In genomic region chr7:19713598-19713997, GRCm38 (mm10) we compare ENCODE assay signal across 17 mouse cellular contexts. TPM values are rescaled to one million over a fixed set of nuclear protein-coding genes. Genes with fewer than 3 reads are reported as not detected.
DNase-seq lines count a peak whose midpoint lies in the region; ATAC-seq and TF ChIP-seq lines count a peak whose summit lies in the region.
"Had no signal": no experiment of that assay in that cellular context is flagged by ENCODE, and none has a peak within 500 bp of the region (broad histone marks: within the 10 kb centered on the region; RNA-seq: fewer than 3 reads in every experiment).

No protein-coding gene starts in this region.

- H3K4me3 ChIP-seq in lung, embryonic 14.5 days (ENCODE audit: low read depth, low read length) = no peak overlapping the region; the same call in 1 of the 2 replicates
- peak overlapping the region; percentile 78; the same call in 1 of the 2 replicates for H3K4me3 ChIP-seq in brown adipose tissue, adult 24 weeks (ENCODE audit: insufficient read depth, low read depth, low read length)
- H3K4me3 ChIP-seq in liver, embryonic 12.5 days = peak overlapping the region; percentile 98

- H3K27ac ChIP-seq in lung, embryonic 14.5 days (ENCODE audit: low read depth) = no peak overlapping the region
- H3K27ac ChIP-seq in brown adipose tissue, adult 24 weeks (replicated peaks; ENCODE audit: low read depth, low read length) = no peak overlapping the region
- no peak overlapping the region for H3K27ac ChIP-seq in liver, embryonic 12.5 days
- H3K27ac ChIP-seq: hindbrain, embryonic 13.5 days had no signal

- H3K36me3 ChIP-seq in lung, embryonic 14.5 days (ENCODE audit: insufficient read depth) = peaks cover 65% of the 10 kb centered on the region
- H3K36me3 ChIP-seq in liver, embryonic 12.5 days = peaks cover 61% of the 10 kb centered on the region

- DNase-seq in heart, adult 11 months = peak; percentile 93
- no peak for DNase-seq in heart, adult 18-20 months
- no peak for DNase-seq in lung, embryonic 14.5 days
- no peak for DNase-seq in lung, postnatal 14 days
- no peak for DNase-seq in gastrocnemius, postnatal 10 days
- DNase-seq in spleen, postnatal 4 days (ENCODE audit: low spot score in 2 of 2) = no peak
- DNase-seq: embryo, embryonic 11 days; kidney, adult 9 months; left cerebral cortex, postnatal 4 days had no signal

- H3K27me3 ChIP-seq in lung, embryonic 14.5 days (ENCODE audit: insufficient read depth, low read length) = no peaks in the 10 kb centered on the region
- H3K27me3 ChIP-seq in liver, embryonic 12.5 days (replicated peaks) = no peaks in the 10 kb centered on the region
- H3K27me3 ChIP-seq: hindbrain, embryonic 13.5 days had no signal

- peak overlapping the region; percentile 76; the same call in 1 of the 2 replicates for H3K4me2 ChIP-seq in lung, embryonic 14.5 days
- peak overlapping the region; percentile 96 for H3K4me2 ChIP-seq in liver, embryonic 12.5 days

- H3K9ac ChIP-seq in lung, embryonic 14.5 days = no peak overlapping the region
- no peak overlapping the region for H3K9ac ChIP-seq in liver, embryonic 12.5 days

- no peak for ATAC-seq in lung, embryonic 14.5 days (ENCODE audit: insufficient read depth)
- ATAC-seq in liver, embryonic 12.5 days = no peak

- no peaks in the 10 kb centered on the region for H3K4me1 ChIP-seq in lung, embryonic 14.5 days (ENCODE audit: insufficient read depth)
- no peaks in the 10 kb centered on the region for H3K4me1 ChIP-seq in brown adipose tissue, adult 24 weeks (ENCODE audit: control insufficient read depth, insufficient read depth, insufficient read length, low read length)
- peaks cover 37% of the 10 kb centered on the region for H3K4me1 ChIP-seq in liver, embryonic 12.5 days

- WGBS in lung, embryonic 14.5 days = 86% methylated on average over 9 of the region's 9 CpGs
- WGBS in liver, embryonic 12.5 days (ENCODE audit: insufficient replicate concordance) = 77% methylated on average over 9 of the region's 9 CpGs

- TF ChIP-seq CTCF in lung, embryonic 14.5 days (IDR thresholded peaks at IDR 0.05; ENCODE audit: low read depth) = no peak

- no peaks in the 10 kb centered on the region for H3K9me3 ChIP-seq in lung, embryonic 14.5 days (ENCODE audit: low read depth, low read length)
- H3K9me3 ChIP-seq in liver, embryonic 12.5 days (replicated peaks) = no peaks in the 10 kb centered on the region
- H3K9me3 ChIP-seq: hindbrain, embryonic 13.5 days had no signal

RNA-seq across cellular contexts. Expression of gene Tomm40, which starts 1.6 kb away (rescaled TPM):
- 100 to 1,000 TPM in 1 of 2 experiments, 10 to 100 TPM in 1; 98.9 to 110 TPM for total RNA-seq in heart, adult 18-20 months (2021)
- 149 and 168 TPM in 2 replicates for polyA plus RNA-seq in lung, embryonic 14.5 days (2014; fragmentation: Nextera tagmentation; extraction: Ambion mirVana)
- polyA plus RNA-seq in brown adipose tissue, adult 24 weeks (2012; ENCODE audit: insufficient read depth, insufficient read length, missing spikeins) = 64.2 and 86.3 TPM in 2 replicates
- polyA plus RNA-seq in liver, embryonic 12.5 days (2016; fragmentation: Nextera tagmentation; extraction: Ambion mirVana) = 188 and 207 TPM in 2 replicates
- total RNA-seq in gastrocnemius, postnatal 10 days (2021) = 10 to 100 TPM; 59.3 to 63.3 TPM

RNA-seq across cellular contexts. Expression of gene Apoe, which starts 14.6 kb away (rescaled TPM):
- total RNA-seq in heart, adult 18-20 months (2021) = 100 to 1,000 TPM; 270 to 319 TPM
- polyA plus RNA-seq in lung, embryonic 14.5 days (2014; fragmentation: Nextera tagmentation; extraction: Ambion mirVana) = 404 and 439 TPM in 2 replicates
- 777 and 1,675 TPM in 2 replicates for polyA plus RNA-seq in brown adipose tissue, adult 24 weeks (2012; ENCODE audit: insufficient read depth, insufficient read length, missing spikeins)
- polyA plus RNA-seq in liver, embryonic 12.5 days (2016; fragmentation: Nextera tagmentation; extraction: Ambion mirVana) = 1,254 and 1,289 TPM in 2 replicates
- total RNA-seq in gastrocnemius, postnatal 10 days (2021) = 100 to 1,000 TPM; 100 to 116 TPM

RNA-seq across cellular contexts. Expression of gene Apoc1, which starts 21.1 kb away (rescaled TPM):
- 10 to 100 TPM in 1 of 2 experiments, under 1 TPM in 1; 0.57 to 19.5 TPM for total RNA-seq in heart, adult 18-20 months (2021)
- 13.6 and 15.5 TPM in 2 replicates for polyA plus RNA-seq in lung, embryonic 14.5 days (2014; fragmentation: Nextera tagmentation; extraction: Ambion mirVana)
- 1,406 and 1,867 TPM in 2 replicates for polyA plus RNA-seq in brown adipose tissue, adult 24 weeks (2012; ENCODE audit: insufficient read depth, insufficient read length, missing spikeins)
- polyA plus RNA-seq in liver, embryonic 12.5 days (2016; fragmentation: Nextera tagmentation; extraction: Ambion mirVana) = 190 and 197 TPM in 2 replicates
- total RNA-seq in gastrocnemius, postnatal 10 days (2021) = 1 to 10 TPM in 1 of 2 experiments, not detected in 1; 4.1 TPM

RNA-seq across cellular contexts. Expression of gene Apoc4, which starts 32.3 kb away (rescaled TPM):
- not detected for total RNA-seq in heart, adult 18-20 months (2021)
- polyA plus RNA-seq in lung, embryonic 14.5 days (2014; fragmentation: Nextera tagmentation; extraction: Ambion mirVana) = 0.30 TPM in 1 of 2 replicates, not detected in the other
- polyA plus RNA-seq in brown adipose tissue, adult 24 weeks (2012; ENCODE audit: insufficient read depth, insufficient read length, missing spikeins) = not detected in 2 replicates
- polyA plus RNA-seq in liver, embryonic 12.5 days (2016; fragmentation: Nextera tagmentation; extraction: Ambion mirVana) = 15.4 and 18.1 TPM in 2 replicates
- under 1 TPM in 1 of 2 experiments, not detected in 1; 0.54 TPM for total RNA-seq in gastrocnemius, postnatal 10 days (2021)
- total RNA-seq: layer of hippocampus, postnatal 10 days; left cerebral cortex, postnatal 4 days; midbrain, postnatal 0 days had no signal
- polyA plus RNA-seq: frontal cortex, adult 2 months; hindbrain, embryonic 13.5 days; midbrain, postnatal 0 days had no signal

RNA-seq across cellular contexts. Expression of gene Gm44805, which starts 32.4 kb away (rescaled TPM):
- not detected for total RNA-seq in heart, adult 18-20 months (2021)
- not detected in 2 replicates for polyA plus RNA-seq in lung, embryonic 14.5 days (2014; fragmentation: Nextera tagmentation; extraction: Ambion mirVana)
- polyA plus RNA-seq in brown adipose tissue, adult 24 weeks (2012; ENCODE audit: insufficient read depth, insufficient read length, missing spikeins) = not detected in 2 replicates
- 2.7 and 4.9 TPM in 2 replicates for polyA plus RNA-seq in liver, embryonic 12.5 days (2016; fragmentation: Nextera tagmentation; extraction: Ambion mirVana)
- total RNA-seq in gastrocnemius, postnatal 10 days (2021) = not detected
- total RNA-seq: layer of hippocampus, postnatal 10 days; left cerebral cortex, postnatal 4 days; midbrain, postnatal 0 days; neutrophil, adult 5-6 weeks had no signal
- polyA plus RNA-seq: frontal cortex, adult 2 months; gonadal fat pad, adult 2 months; hindbrain, embryonic 13.5 days; midbrain, postnatal 0 days had no signal

Comparison
In these comparisons a context has a peak if more than half of its experiments do, and no peak if none do; other contexts are left out.
1. RNA of gene Apoc1, which starts 21.1 kb away (polyA plus RNA-seq): 1,406 to 1,867 TPM in brown adipose tissue, adult 24 weeks and 190 to 197 TPM in liver, embryonic 12.5 days; 13.6 to 15.5 TPM in lung, embryonic 14.5 days; every median in the first group is over 10 times any median in the second.